Mouse (Mus musculus): Measurements from ENCODE around the gene Amotl1. TPM values are rescaled to one million over a fixed set of nuclear protein-coding genes. Genes with fewer than 3 reads are reported as not detected.

Gene Amotl1
- polyA plus RNA-seq, 1 experiment from 2014 or later = 8.1 TPM

GRCm38 (mm10) chr9:14614205-14614930, 30.5 kb downstream of the Amotl1 start:
- Histone ChIP-seq H3K4me3 (peak overlapping the region; percentile 65), H3K27me3 (no peaks in the 10 kb centered on the region), H3K9me3 (no peaks in the 10 kb centered on the region), H3K4me2 (peak overlapping the region; percentile 84), H3K4me1 (replicated peaks) (peaks cover 44% of the 10 kb centered on the region), H3K27ac (replicated peaks) (peak overlapping the region; percentile 74), H3K36me3 (no peaks in the 10 kb centered on the region), H3K9ac (peak overlapping the region; percentile 80)
- WGBS = under 1% methylated on average over 48 of the region's 50 CpGs
- peak; percentile 77 for ATAC-seq (ENCODE audit: low FRiP score, low read depth)

- H3K27me3 ChIP-seq = no peaks in the 10 kb centered on the region
Measured at GRCm38 (mm10) chr9:14613308-14614204, 31.3 kb downstream of the Amotl1 start.

GRCm38 (mm10) chr9:14612588-14612987, 32.3 kb downstream of the Amotl1 start:
- H3K36me3 ChIP-seq = no peaks in the 10 kb centered on the region
- no peak overlapping the region; the same call in 1 of the 2 replicates for H3K9ac ChIP-seq
- H3K4me2 ChIP-seq = peak overlapping the region; percentile 84
- peak overlapping the region; percentile 65; the same call in 1 of the 2 replicates for H3K4me3 ChIP-seq
- H3K4me1 ChIP-seq (replicated peaks) = peaks cover 55% of the 10 kb centered on the region
- H3K27ac ChIP-seq (replicated peaks) = no peak overlapping the region
- no peak for ATAC-seq (ENCODE audit: low FRiP score, low read depth)
- no peaks in the 10 kb centered on the region for H3K9me3 ChIP-seq
- H3K27me3 ChIP-seq = no peaks in the 10 kb centered on the region

More at GRCm38 (mm10) chr9:14613308-14614204, 31.3 kb downstream of the Amotl1 start:
- Histone ChIP-seq H3K9me3 (no peaks in the 10 kb centered on the region), H3K36me3 (no peaks in the 10 kb centered on the region), H3K4me1 (replicated peaks) (peaks cover 47% of the 10 kb centered on the region), H3K4me3 (peak overlapping the region; percentile 65), H3K27ac (replicated peaks) (peak overlapping the region; percentile 74), H3K9ac (peak overlapping the region; percentile 80), H3K4me2 (peak overlapping the region; percentile 84)
- ATAC-seq (ENCODE audit: low FRiP score, low read depth) = no peak
- 10% methylated on average over 15 of the region's 15 CpGs for WGBS

- H3K9ac ChIP-seq = no peak overlapping the region
- ATAC-seq (ENCODE audit: low FRiP score, low read depth) = no peak
- H3K4me2 ChIP-seq = no peak overlapping the region
- peaks cover 41% of the 10 kb centered on the region for H3K4me1 ChIP-seq (replicated peaks)
- no peaks in the 10 kb centered on the region for H3K9me3 ChIP-seq
- whole genome bisulfite sequencing = 64% methylated on average over 5 of the region's 5 CpGs
- H3K4me3 ChIP-seq = no peak overlapping the region
- H3K36me3 ChIP-seq = no peaks in the 10 kb centered on the region
- no peaks in the 10 kb centered on the region for H3K27me3 ChIP-seq
- no peak overlapping the region for H3K27ac ChIP-seq (replicated peaks)
Measured at GRCm38 (mm10) chr9:14608521-14608920, 36.3 kb downstream of the Amotl1 start.

DNA sequence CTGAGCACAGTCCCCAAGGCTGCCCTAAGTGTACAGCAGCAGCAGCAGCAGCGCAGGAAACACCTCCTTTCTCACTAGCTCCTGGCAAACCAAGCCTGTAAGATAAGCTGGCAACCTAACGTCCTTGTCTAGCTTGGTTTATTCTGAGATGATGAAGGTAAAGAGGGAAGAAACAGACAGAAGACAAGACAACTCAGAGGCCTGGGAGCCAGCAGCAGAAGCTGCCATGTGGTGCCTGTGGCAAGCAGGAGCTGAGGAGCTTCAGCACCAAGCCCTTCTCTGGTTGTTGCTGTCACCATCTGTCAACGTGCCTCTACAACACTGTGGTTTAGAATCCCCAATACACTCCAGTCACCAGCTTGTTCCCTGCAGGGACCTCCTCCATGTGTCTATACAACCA, 37.4 kb downstream of the Amotl1 start:
- H3K4me2 ChIP-seq = no peak overlapping the region
- peaks cover 30% of the 10 kb centered on the region for H3K4me1 ChIP-seq (replicated peaks)
- no peaks in the 10 kb centered on the region for H3K27me3 ChIP-seq
- 55% methylated on average over 3 of the region's 3 CpGs for WGBS
- ATAC-seq (ENCODE audit: low FRiP score, low read depth) = no peak
- no peak overlapping the region for H3K9ac ChIP-seq
- H3K36me3 ChIP-seq = no peaks in the 10 kb centered on the region
- H3K27ac ChIP-seq (replicated peaks) = no peak overlapping the region
- H3K9me3 ChIP-seq = no peaks in the 10 kb centered on the region
- H3K4me3 ChIP-seq = no peak overlapping the region

DNA sequence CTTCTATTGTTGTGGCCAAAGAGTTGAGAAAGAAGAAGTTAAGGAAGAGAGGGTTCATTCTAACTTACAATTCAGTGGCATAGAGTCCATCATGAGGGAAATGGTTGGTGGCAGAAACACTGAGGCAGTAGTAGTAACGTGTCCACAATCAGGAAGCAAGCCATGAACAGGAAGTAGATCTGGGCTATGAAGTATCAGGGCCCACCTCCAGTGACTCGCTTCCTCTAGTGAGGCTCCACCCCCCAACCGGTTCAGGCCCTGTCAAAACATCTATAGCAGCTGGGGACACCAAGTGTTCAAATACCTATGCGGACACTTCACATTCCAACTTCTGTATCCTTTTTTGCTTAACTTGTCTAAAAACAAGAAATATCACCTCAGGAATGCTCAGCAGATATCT, 38.9 kb downstream of the Amotl1 start:
- WGBS = 93% methylated on average over 4 of the region's 4 CpGs
- ATAC-seq (ENCODE audit: low FRiP score, low read depth) = no peak
- H3K9me3 ChIP-seq = no peaks in the 10 kb centered on the region
- no peak overlapping the region for H3K4me3 ChIP-seq
- H3K4me1 ChIP-seq (replicated peaks) = peaks cover 16% of the 10 kb centered on the region
- no peak overlapping the region for H3K4me2 ChIP-seq
- no peak overlapping the region for H3K9ac ChIP-seq
- no peaks in the 10 kb centered on the region for H3K27me3 ChIP-seq
- H3K36me3 ChIP-seq = no peaks in the 10 kb centered on the region
- H3K27ac ChIP-seq (replicated peaks) = no peak overlapping the region

GRCm38 (mm10) chr9:14604363-14604762, 40.5 kb downstream of the Amotl1 start:
- WGBS = 89% methylated on average over 3 of the region's 3 CpGs
- ATAC-seq (ENCODE audit: low FRiP score, low read depth) = no peak

GRCm38 (mm10) chr9:14603475-14603874, 41.4 kb downstream of the Amotl1 start:
- Histone ChIP-seq H3K4me1 (replicated peaks) (peaks cover 7% of the 10 kb centered on the region), H3K4me2 (no peak overlapping the region), H3K4me3 (no peak overlapping the region), H3K9me3 (no peaks in the 10 kb centered on the region), H3K9ac (no peak overlapping the region), H3K36me3 (no peaks in the 10 kb centered on the region), H3K27me3 (no peaks in the 10 kb centered on the region), H3K27ac (replicated peaks) (no peak overlapping the region)
- ATAC-seq (ENCODE audit: low FRiP score, low read depth) = no peak
- WGBS = 81% methylated on average over 4 of the region's 4 CpGs

More at GRCm38 (mm10) chr9:14604363-14604762, 40.5 kb downstream of the Amotl1 start:
- Histone ChIP-seq H3K4me2 (no peak overlapping the region), H3K36me3 (no peaks in the 10 kb centered on the region), H3K27me3 (no peaks in the 10 kb centered on the region), H3K4me1 (replicated peaks) (peaks cover 11% of the 10 kb centered on the region), H3K4me3 (no peak overlapping the region), H3K9me3 (no peaks in the 10 kb centered on the region), H3K27ac (replicated peaks) (no peak overlapping the region), H3K9ac (no peak overlapping the region)

- no peak for ATAC-seq (ENCODE audit: low FRiP score, low read depth)
- Histone ChIP-seq H3K27ac (replicated peaks) (no peak overlapping the region), H3K9ac (no peak overlapping the region), H3K9me3 (no peaks in the 10 kb centered on the region), H3K4me1 (replicated peaks) (no peaks in the 10 kb centered on the region), H3K27me3 (no peaks in the 10 kb centered on the region), H3K36me3 (0 out of 2 replicates have a peak, but pooled peaks cover 4% of the 10 kb centered on the region), H3K4me3 (no peak overlapping the region), H3K4me2 (no peak overlapping the region)
- WGBS = 88% methylated on average over 5 of the region's 5 CpGs
Measured at GRCm38 (mm10) chr9:14599799-14600198, 45.1 kb downstream of the Amotl1 start.

- no peak overlapping the region for H3K27ac ChIP-seq (replicated peaks)
- H3K9ac ChIP-seq = no peak overlapping the region
- no peaks in the 10 kb centered on the region for H3K27me3 ChIP-seq
- H3K9me3 ChIP-seq = no peaks in the 10 kb centered on the region
- H3K4me1 ChIP-seq (replicated peaks) = no peaks in the 10 kb centered on the region
- ATAC-seq (ENCODE audit: low FRiP score, low read depth) = no peak
- H3K4me3 ChIP-seq = no peak overlapping the region
- H3K4me2 ChIP-seq = no peak overlapping the region
- 95% methylated on average over 2 of the region's 2 CpGs for WGBS
- H3K36me3 ChIP-seq = peaks cover 10% of the 10 kb centered on the region; the same call in 1 of the 2 replicates
Measured at GRCm38 (mm10) chr9:14598157-14598556, 46.7 kb downstream of the Amotl1 start.

DNA sequence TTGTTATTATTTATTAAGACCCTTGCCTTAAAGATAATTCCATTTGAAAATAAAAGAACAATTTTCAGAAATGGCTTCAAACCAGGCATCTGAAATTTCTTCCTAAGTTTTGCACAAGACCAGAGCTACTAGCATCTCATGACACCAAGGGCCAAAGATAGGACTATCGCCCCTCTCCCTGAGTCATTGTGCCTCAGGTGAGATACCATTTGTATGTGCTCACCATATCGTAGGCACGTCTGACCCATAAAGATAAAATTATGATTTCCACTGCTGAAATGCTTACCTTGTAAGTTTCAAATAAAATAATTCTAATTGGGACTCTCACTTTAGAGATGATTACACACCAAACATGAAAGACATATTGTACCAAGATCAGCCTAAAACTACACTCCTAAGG, 47.4 kb downstream of the Amotl1 start:
- H3K4me3 ChIP-seq = no peak overlapping the region
- 96% methylated on average over 3 of the region's 3 CpGs for WGBS
- H3K4me2 ChIP-seq = no peak overlapping the region
- no peaks in the 10 kb centered on the region for H3K4me1 ChIP-seq (replicated peaks)
- H3K9me3 ChIP-seq = no peaks in the 10 kb centered on the region
- no peak overlapping the region for H3K9ac ChIP-seq
- H3K27me3 ChIP-seq = no peaks in the 10 kb centered on the region
- no peak for ATAC-seq (ENCODE audit: low FRiP score, low read depth)
- no peak overlapping the region for H3K27ac ChIP-seq (replicated peaks)
- peaks cover 17% of the 10 kb centered on the region; the same call in 1 of the 2 replicates for H3K36me3 ChIP-seq

GRCm38 (mm10) chr9:14596858-14597257, 48.0 kb downstream of the Amotl1 start:
- WGBS = 93% methylated on average over 7 of the region's 7 CpGs
- no peak overlapping the region for H3K9ac ChIP-seq
- no peak overlapping the region for H3K4me3 ChIP-seq
- no peak overlapping the region for H3K4me2 ChIP-seq
- peaks cover 18% of the 10 kb centered on the region; the same call in 1 of the 2 replicates for H3K36me3 ChIP-seq
- no peak overlapping the region for H3K27ac ChIP-seq (replicated peaks)
- H3K9me3 ChIP-seq = no peaks in the 10 kb centered on the region
- no peaks in the 10 kb centered on the region for H3K4me1 ChIP-seq (replicated peaks)
- no peaks in the 10 kb centered on the region for H3K27me3 ChIP-seq
- no peak for ATAC-seq (ENCODE audit: low FRiP score, low read depth)
